Mouse (Mus musculus): Measurements from ENCODE around the gene Hspb11. TPM values are rescaled to one million over a fixed set of nuclear protein-coding genes. Genes with fewer than 3 reads are reported as not detected.

Gene Hspb11
- 45.2 and 45.3 TPM in 2 replicates for polyA plus RNA-seq (2014; fragmentation: Nextera tagmentation; extraction: Ambion mirVana)

DNA sequence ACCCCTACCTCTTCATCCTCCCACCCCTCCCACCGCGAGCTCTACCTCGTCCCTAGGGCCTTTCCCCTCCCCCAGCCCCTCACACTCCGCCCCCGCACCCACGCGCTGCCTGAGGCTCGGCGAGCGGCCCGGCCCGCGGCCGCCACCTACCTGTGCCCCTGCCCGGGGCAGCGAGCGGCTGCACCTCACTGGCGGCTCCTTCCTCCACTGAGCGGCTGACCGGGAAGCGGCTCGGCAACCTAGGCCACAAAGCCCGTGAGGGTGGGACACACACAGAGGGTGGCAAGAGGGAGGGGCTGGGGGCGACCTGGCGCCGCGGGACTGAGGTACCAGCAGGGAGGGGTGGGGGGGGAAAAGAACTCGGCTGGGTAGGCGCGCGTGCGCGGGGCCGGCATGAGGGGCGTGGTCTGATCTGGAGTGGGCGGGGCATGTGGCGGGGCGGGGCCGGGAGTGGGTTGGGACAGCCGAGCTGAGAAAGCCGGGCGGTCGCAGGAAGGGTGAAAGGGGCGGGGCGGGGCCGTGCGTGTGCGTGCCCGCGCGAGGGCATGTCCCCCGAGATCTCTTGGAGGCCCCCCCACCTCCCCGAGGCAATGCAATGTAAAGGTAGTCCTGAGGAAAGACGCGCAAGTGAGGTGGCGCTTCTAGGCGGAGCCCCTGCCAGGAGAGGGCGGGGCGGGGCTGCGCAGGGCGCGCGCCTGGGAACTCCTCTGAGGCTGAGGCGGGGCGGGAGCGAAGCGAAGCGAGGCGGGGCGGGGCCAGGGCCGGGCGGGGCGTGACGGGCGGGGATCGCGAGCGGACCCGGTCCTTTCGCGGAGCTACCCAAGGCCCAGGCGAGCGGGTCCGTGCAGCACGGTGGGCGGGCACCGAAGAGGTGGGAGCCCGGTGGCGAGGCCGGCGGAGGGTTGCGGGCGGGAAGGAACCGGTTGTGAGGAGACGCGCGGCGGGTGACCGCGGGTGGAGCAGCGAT is at the start of gene Hspb11, which contains the start of gene Lrrc42:
Hspb11 (plus strand) TSS at position 469 of the 967 bp plus-strand sequence.
Lrrc42 (minus strand) TSS at position 408 of the 967 bp plus-strand sequence.
- Histone ChIP-seq H3K27me3 (ENCODE audit: control insufficient read depth, insufficient read depth, low read length) (no peaks in the 10 kb centered on the region), H3K4me1 (ENCODE audit: control insufficient read depth, insufficient read depth, low read length) (peaks cover 22% of the 10 kb centered on the region; the same call in 1 of the 2 replicates), H3K36me3 (ENCODE audit: control insufficient read depth, insufficient read depth, low read length) (no peaks in the 10 kb centered on the region), H3K4me3 (ENCODE audit: low read depth, low read length) (peak within 1 kb of the TSS; percentile 80), H3K9ac (replicated peaks; ENCODE audit: low read depth, low read length) (peak within 1 kb of the TSS; percentile 83), H3K27ac (ENCODE audit: low read depth, low read length) (peak within 1 kb of the TSS; percentile 87), H3K4me2 (ENCODE audit: low read depth, low read length) (peak within 1 kb of the TSS; percentile 83), H3K9me3 (ENCODE audit: control insufficient read depth, low read length) (no peaks in the 10 kb centered on the region)
- ATAC-seq (ENCODE audit: low read depth): peak; percentile 95
- WGBS: under 1% methylated on average over 82 of the region's 101 CpGs

DNA sequence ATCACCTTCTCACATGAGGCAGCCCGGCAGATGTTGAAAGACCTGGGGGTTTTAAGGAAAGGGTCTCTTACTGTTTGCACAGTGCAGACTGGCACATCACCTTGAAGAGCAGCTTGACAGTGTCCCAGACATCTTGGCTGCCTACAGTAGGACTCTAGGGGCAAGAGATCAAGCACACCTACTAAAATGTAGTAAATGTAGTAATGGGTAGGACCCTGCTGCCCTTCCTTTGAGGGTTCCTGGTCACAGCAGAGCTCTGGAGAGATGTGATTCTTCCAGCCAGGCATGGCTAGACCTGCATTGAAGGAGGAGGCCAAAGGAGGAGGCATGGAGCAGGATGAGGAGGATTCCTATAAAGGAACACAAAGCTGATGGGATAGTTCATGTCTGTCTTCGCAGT is 46.4 kb upstream of the Hspb11 start:
- Histone ChIP-seq H3K4me2 (ENCODE audit: low read depth, low read length) (no peak overlapping the region), H3K27ac (ENCODE audit: low read depth, low read length) (no peak overlapping the region), H3K36me3 (ENCODE audit: control insufficient read depth, insufficient read depth, low read length) (peaks cover 19% of the 10 kb centered on the region), H3K4me1 (ENCODE audit: control insufficient read depth, insufficient read depth, low read length) (no peaks in the 10 kb centered on the region), H3K4me3 (ENCODE audit: low read depth, low read length) (no peak overlapping the region), H3K9me3 (ENCODE audit: control insufficient read depth, low read length) (no peaks in the 10 kb centered on the region), H3K9ac (replicated peaks; ENCODE audit: low read depth, low read length) (no peak overlapping the region), H3K27me3 (ENCODE audit: control insufficient read depth, insufficient read depth, low read length) (no peaks in the 10 kb centered on the region)
- WGBS: 95% methylated on average over 2 of the region's 2 CpGs
- ATAC-seq (ENCODE audit: low read depth): no peak

DNA sequence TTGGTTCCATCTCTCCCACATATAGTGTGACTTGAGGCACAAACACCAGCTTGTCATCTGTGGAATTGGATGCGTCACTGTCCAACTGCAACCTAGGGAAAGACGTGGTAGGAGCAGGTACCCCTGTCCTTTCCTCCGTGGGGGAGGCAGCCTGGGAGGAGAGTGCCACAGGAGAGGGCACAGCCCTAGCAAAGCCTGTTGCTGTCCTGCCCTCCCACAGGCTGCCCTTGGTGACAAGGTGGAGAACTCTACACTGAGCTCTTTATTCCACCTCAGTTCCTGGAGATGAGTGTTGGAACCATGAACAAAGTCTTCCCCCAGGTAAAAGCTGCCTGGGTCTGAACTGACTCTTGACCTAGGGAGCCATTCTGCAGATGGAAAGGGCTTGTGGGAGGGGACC is 44.5 kb upstream of the Hspb11 start, which contains the start of gene Ldlrad1:
Ldlrad1 (plus strand) TSS at position 301 of the 400 bp plus-strand sequence.
- no peak for ATAC-seq (ENCODE audit: low read depth)
- 87% methylated on average over 3 of the region's 3 CpGs for WGBS
- no peaks in the 10 kb centered on the region for H3K4me1 ChIP-seq (ENCODE audit: control insufficient read depth, insufficient read depth, low read length)
- H3K4me2 ChIP-seq (ENCODE audit: low read depth, low read length): no peak within 1 kb of the TSS
- H3K9me3 ChIP-seq (ENCODE audit: control insufficient read depth, low read length): no peaks in the 10 kb centered on the region
- H3K4me3 ChIP-seq (ENCODE audit: low read depth, low read length): no peak within 1 kb of the TSS
- H3K27ac ChIP-seq (ENCODE audit: low read depth, low read length): no peak within 1 kb of the TSS
- no peak within 1 kb of the TSS for H3K9ac ChIP-seq (replicated peaks; ENCODE audit: low read depth, low read length)
- H3K36me3 ChIP-seq (ENCODE audit: control insufficient read depth, insufficient read depth, low read length): peaks cover 15% of the 10 kb centered on the region
- no peaks in the 10 kb centered on the region for H3K27me3 ChIP-seq (ENCODE audit: control insufficient read depth, insufficient read depth, low read length)

DNA sequence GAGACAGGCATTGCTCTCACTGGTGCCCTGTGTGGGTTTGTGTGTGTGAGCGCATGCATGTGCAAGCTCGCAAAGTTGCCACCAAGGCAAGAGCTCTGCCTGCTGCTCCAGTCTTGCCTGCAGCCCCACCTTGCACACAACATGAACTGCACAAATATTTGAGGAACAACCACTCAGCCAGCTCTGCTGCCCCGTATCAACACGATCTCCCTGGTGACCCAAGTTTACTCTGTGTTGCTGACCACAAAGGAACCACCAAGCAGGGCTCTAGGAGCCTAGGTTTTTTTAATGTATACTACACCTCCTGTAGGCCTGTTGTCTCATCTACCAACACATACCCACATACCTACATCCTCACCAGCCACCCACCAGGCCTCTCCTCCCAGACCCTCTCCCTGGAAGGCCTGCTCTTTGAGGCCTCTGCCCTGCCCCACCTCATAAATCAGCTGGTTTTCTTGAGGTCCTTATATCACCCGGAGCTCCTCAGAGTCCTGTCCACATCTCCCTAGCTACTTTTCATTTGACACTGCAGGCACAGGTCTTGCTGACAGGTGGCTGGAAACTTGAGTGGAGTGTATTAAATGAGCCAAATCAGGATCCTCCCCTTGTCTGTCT is 42.8 kb upstream of the Hspb11 start:
- Histone ChIP-seq H3K4me1 (ENCODE audit: control insufficient read depth, insufficient read depth, low read length) (no peaks in the 10 kb centered on the region), H3K9me3 (ENCODE audit: control insufficient read depth, low read length) (no peaks in the 10 kb centered on the region), H3K4me2 (ENCODE audit: low read depth, low read length) (no peak overlapping the region), H3K4me3 (ENCODE audit: low read depth, low read length) (no peak overlapping the region), H3K36me3 (ENCODE audit: control insufficient read depth, insufficient read depth, low read length) (0 out of 2 replicates have a peak, but pooled peaks cover 8% of the 10 kb centered on the region), H3K27me3 (ENCODE audit: control insufficient read depth, insufficient read depth, low read length) (no peaks in the 10 kb centered on the region), H3K9ac (replicated peaks; ENCODE audit: low read depth, low read length) (no peak overlapping the region), H3K27ac (ENCODE audit: low read depth, low read length) (no peak overlapping the region)
- WGBS: 80% methylated on average over 5 of the region's 5 CpGs
- ATAC-seq (ENCODE audit: low read depth): no peak

DNA sequence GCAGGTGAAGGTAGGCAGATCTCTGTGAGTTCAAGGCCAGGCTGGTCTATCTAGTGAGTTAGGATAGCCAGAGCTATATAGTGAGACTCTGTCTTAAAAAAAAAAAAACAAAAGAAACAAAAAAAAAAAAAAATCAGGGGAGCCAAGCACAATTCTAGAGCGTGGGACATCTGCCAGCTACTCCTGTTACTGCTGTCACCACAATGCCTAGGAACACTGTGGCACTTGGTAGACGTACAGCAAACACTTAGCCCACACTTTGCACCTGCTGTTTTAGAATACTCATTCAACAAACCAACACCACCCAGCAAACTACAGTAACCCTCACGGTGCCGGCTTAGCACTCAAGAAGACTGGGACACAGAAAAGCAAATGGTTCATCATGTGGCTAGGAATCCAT is 41.9 kb upstream of the Hspb11 start:
- 0 out of 2 replicates have a peak, but pooled peaks cover 8% of the 10 kb centered on the region for H3K36me3 ChIP-seq (ENCODE audit: control insufficient read depth, insufficient read depth, low read length)
- H3K4me3 ChIP-seq (ENCODE audit: low read depth, low read length): no peak overlapping the region
- no peak overlapping the region for H3K27ac ChIP-seq (ENCODE audit: low read depth, low read length)
- H3K4me2 ChIP-seq (ENCODE audit: low read depth, low read length): no peak overlapping the region
- no peak for ATAC-seq (ENCODE audit: low read depth)
- no peaks in the 10 kb centered on the region for H3K4me1 ChIP-seq (ENCODE audit: control insufficient read depth, insufficient read depth, low read length)
- H3K9me3 ChIP-seq (ENCODE audit: control insufficient read depth, low read length): no peaks in the 10 kb centered on the region
- H3K9ac ChIP-seq (replicated peaks; ENCODE audit: low read depth, low read length): no peak overlapping the region
- WGBS: 67% methylated on average over 4 of the region's 4 CpGs
- no peaks in the 10 kb centered on the region for H3K27me3 ChIP-seq (ENCODE audit: control insufficient read depth, insufficient read depth, low read length)

DNA sequence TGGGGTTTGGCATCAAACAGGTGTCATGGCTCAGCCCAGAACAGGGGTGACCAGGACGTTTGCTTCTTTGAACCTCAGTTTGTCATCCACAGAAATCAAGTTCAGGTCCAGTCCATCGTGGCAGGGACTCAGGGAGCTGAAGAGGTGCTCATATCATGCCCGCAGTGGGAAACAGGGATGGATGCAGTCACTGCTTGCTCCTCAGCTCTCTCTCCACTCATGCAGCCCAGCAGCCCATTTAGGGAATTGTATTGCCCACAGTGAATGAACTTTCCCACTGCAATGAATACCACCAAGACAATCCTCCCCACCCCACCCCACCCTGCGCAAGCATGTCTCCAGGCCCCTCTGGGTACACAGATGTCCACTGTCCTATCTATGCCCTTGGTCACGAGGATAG is 41.5 kb upstream of the Hspb11 start:
- H3K27ac ChIP-seq (ENCODE audit: low read depth, low read length): no peak overlapping the region
- no peak for ATAC-seq (ENCODE audit: low read depth)

DNA sequence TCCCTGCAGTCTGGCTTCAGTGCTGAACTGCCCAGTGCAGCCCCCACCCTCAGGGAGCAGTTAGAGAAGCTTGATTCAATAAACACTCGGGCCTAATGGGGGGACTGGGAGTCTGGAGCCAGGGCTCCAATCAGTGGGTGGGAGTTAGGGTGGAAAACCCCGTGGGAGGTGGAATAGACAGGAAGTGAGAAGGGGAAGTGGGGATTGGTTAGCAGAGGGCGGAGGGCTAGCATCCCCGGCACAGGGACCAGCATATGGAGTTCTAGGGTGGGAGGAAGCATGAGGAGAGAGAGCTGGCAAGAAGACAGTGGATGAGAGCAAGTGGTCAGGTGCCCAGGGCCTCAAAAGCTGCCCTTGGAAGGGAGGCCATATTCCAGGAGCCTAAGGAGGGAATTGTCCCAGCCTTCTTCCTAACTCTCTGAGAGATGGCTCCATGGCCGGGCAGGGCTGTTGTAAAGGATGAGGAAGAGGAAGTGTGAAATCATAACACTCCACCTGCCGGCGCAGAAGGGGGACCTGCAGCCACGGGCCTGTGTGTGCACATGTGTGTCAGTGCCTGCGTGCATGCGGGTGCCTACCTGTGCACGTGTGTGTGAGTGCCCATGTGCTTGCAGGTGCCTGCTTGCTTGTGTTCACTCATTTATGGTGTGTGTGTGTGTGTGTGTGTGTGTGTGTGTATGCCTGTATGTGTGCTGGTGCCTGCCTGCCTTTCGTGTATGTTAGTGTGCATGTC is 39.9 kb upstream of the Hspb11 start:
- Histone ChIP-seq H3K9me3 (ENCODE audit: control insufficient read depth, low read length) (no peaks in the 10 kb centered on the region), H3K27me3 (ENCODE audit: control insufficient read depth, insufficient read depth, low read length) (no peaks in the 10 kb centered on the region), H3K9ac (replicated peaks; ENCODE audit: low read depth, low read length) (no peak overlapping the region), H3K4me2 (ENCODE audit: low read depth, low read length) (no peak overlapping the region), H3K4me1 (ENCODE audit: control insufficient read depth, insufficient read depth, low read length) (no peaks in the 10 kb centered on the region), H3K27ac (ENCODE audit: low read depth, low read length) (no peak overlapping the region), H3K4me3 (ENCODE audit: low read depth, low read length) (no peak overlapping the region), H3K36me3 (ENCODE audit: control insufficient read depth, insufficient read depth, low read length) (0 out of 2 replicates have a peak, but pooled peaks cover 7% of the 10 kb centered on the region)
- 73% methylated on average over 12 of the region's 12 CpGs for WGBS
- no peak for ATAC-seq (ENCODE audit: low read depth)

More for the DNA sequence above, 41.5 kb upstream of the Hspb11 start:
- no peak overlapping the region for H3K9ac ChIP-seq (replicated peaks; ENCODE audit: low read depth, low read length)
- H3K9me3 ChIP-seq (ENCODE audit: control insufficient read depth, low read length): no peaks in the 10 kb centered on the region
- H3K36me3 ChIP-seq (ENCODE audit: control insufficient read depth, insufficient read depth, low read length): 0 out of 2 replicates have a peak, but pooled peaks cover 8% of the 10 kb centered on the region
- H3K4me2 ChIP-seq (ENCODE audit: low read depth, low read length): no peak overlapping the region
- 79% methylated on average over 5 of the region's 5 CpGs for WGBS
- H3K4me1 ChIP-seq (ENCODE audit: control insufficient read depth, insufficient read depth, low read length): no peaks in the 10 kb centered on the region
- H3K4me3 ChIP-seq (ENCODE audit: low read depth, low read length): no peak overlapping the region
- H3K27me3 ChIP-seq (ENCODE audit: control insufficient read depth, insufficient read depth, low read length): no peaks in the 10 kb centered on the region

DNA sequence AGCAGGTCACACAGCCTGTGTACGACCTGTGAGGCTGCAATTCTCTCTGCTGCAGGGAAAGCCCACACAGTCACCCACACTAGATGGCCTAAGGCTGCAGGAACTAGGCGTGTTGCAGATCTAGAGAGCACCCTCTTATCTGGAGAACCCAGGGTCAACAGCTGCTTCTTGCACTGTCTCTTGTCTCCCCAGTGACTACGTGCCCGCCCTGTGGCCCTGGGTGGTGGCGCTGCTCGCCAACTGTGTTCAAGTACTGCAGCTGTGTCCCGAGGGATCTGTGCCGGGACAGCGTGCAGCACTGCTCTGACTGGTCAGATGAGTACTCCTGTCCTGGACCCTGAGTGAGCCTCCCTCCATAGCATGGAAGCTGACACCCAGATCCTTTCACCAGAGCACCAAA is 35.8 kb upstream of the Hspb11 start:
- Histone ChIP-seq H3K9ac (replicated peaks; ENCODE audit: low read depth, low read length) (no peak overlapping the region), H3K27ac (ENCODE audit: low read depth, low read length) (no peak overlapping the region), H3K4me3 (ENCODE audit: low read depth, low read length) (no peak overlapping the region), H3K27me3 (ENCODE audit: control insufficient read depth, insufficient read depth, low read length) (no peaks in the 10 kb centered on the region), H3K4me1 (ENCODE audit: control insufficient read depth, insufficient read depth, low read length) (no peaks in the 10 kb centered on the region), H3K4me2 (ENCODE audit: low read depth, low read length) (no peak overlapping the region), H3K36me3 (ENCODE audit: control insufficient read depth, insufficient read depth, low read length) (no peaks in the 10 kb centered on the region), H3K9me3 (ENCODE audit: control insufficient read depth, low read length) (no peaks in the 10 kb centered on the region)
- WGBS: 86% methylated on average over 9 of the region's 9 CpGs
- no peak for ATAC-seq (ENCODE audit: low read depth)

Data from neural tube, embryonic 14.5 days (tissue).